Mouse (Mus musculus) brown adipose tissue, adult 24 weeks (tissue): ENCODE results near the gene Cenpn. TPM values are rescaled to one million over a fixed set of nuclear protein-coding genes. Genes with fewer than 3 reads are reported as not detected.

Source experiments
- H3K27ac ChIP-seq: fragments of 200-500 bp; replicated peaks from 2 replicates; pipeline ENCODE4 v1.5.1; 2012; ENCODE audit warnings: low read depth, mild to moderate bottlenecking, low read length
- H3K4me1 ChIP-seq: fragments of 200-500 bp; 2 replicates; pipeline ENCODE4 v1.6.1; 2012; ENCODE audit warnings: low read length, mixed read lengths; ENCODE audit not compliant: control insufficient read depth, insufficient read depth, insufficient read length
- H3K4me3 ChIP-seq: fragments of 200-500 bp; 2 replicates; pipeline ENCODE4 v1.5.1; 2012; ENCODE audit warnings: low read depth, mild to moderate bottlenecking, low read length, moderate library complexity; ENCODE audit not compliant: insufficient read depth
- polyA plus RNA-seq: library from polyadenylated mRNA; stranded (reverse); fragments of >200 nt; gene quantifications from 2 replicates; pipeline ENCODE4 v1.2.4, GENCODE M21; 2012; ENCODE audit not compliant: missing spikeins, insufficient read depth, insufficient read length

Gene Cenpn
- 1.5 and 2.1 TPM in 2 replicates for polyA plus RNA-seq

DNA sequence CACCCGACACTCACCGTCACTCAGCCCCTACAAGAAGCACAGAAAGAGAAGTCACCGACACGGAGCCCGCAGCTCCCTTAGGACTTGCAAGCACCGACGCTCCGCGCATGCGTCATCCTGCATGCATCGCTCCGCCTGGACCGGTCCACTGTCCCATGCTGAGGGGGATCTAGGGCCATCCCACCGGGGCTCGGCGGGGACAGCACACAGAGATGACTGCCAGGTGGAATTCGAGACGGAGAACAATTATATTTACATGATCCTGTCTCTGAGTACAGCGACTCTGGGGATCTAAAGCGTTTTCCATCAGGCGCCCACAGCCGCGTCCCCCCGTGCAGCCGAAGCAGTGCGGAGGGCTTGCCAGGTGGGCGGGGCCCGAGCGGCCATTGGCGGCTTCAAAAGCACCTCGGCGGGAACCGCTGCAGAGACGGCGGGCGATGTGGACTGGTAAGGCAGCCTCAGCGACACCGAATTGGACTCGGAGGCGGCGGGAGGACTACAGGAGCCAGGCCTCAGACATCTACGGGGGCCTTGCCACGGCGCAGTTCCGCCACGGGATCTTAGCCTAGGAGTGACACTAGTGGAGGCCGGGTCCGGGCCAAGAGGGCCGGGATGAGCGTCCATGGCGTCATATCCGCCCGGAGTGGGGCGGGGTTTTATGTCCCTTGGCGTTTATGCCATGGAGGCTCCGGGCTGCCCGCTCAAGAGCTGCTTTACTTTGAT is at the start of gene Cenpn, which contains the start of gene Cmc2:
Gene Cenpn (plus strand): TSS at position 394 of the 723 bp plus-strand sequence.
Gene Cmc2 (minus strand): TSS at position 119 of the 723 bp plus-strand sequence.
- no peaks in the 10 kb centered on the region for H3K4me1 ChIP-seq
- peak within 1 kb of the TSS; percentile 74 for H3K4me3 ChIP-seq
- peak within 1 kb of the TSS; percentile 94 for H3K27ac ChIP-seq

DNA sequence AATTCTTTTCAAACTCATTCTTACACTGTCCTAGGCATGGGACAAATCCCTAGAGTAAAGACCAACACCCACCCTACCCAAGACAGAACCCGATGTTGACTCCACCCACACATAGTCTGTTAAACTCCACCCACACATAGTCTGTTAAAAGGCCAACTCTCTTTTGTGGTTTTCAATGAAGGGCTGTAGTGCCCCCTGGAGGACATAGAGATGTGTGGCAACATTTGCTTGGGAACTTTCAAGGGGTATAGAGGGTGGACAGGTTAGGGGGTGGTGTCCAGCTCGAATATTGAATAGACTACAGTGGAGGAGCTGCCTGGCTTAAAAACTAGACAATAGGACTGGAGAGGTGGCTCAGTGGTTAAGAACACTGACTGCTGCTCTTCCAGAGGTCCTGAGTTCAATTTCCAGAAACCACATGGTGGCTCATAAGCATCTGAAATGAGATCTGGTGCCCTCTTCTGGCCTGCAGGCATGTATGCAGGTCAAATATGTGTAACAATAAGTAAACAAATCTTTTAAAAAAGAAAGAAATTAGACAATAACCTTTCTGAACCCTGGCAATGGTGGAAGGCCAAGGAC is 48.7 kb upstream of the Cenpn start:
- Histone ChIP-seq H3K4me3 (no peak overlapping the region), H3K27ac (no peak overlapping the region), H3K4me1 (no peaks in the 10 kb centered on the region)

DNA sequence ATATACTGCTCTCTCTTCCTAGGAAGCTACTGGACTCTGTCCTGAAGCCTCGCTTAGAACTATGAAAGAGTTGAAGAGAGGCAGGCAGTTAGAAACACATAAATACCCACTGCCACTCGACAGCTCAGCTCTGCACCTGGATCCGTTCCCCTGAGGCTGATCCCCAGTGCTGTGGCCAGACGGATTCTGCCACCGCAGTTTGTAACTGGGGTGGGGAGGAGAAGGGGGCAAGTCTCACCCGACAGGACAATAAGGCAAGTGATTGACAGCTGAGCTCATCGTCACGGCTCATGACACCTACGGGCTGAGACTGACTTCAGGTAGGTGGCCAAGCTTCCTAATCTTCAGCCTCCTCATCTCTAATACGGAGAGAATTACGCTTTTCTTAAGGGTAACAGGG is 47.9 kb upstream of the Cenpn start:
- Histone ChIP-seq H3K4me3 (no peak overlapping the region), H3K4me1 (no peaks in the 10 kb centered on the region), H3K27ac (no peak overlapping the region)

DNA sequence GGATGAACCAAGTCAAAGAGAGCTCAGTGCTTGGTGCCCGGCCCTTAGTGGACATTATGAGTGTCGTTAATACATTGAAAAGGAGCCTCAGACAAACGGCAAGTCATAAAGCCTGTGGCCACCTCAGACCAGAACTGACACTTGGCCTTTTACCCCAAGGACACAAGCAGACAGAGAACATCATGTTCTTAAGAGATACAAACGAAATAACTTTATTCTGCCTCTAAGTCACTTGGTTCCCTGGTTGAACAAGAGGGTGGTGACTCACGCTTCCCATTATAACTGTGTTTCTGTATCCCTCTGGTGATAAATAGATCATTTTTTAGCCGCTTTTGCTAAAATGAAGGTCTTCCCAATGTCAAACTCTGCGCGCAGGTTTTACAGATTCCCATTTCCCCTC is 47.5 kb upstream of the Cenpn start:
- H3K4me1 ChIP-seq = no peaks in the 10 kb centered on the region
- H3K4me3 ChIP-seq = no peak overlapping the region
- no peak overlapping the region for H3K27ac ChIP-seq

DNA sequence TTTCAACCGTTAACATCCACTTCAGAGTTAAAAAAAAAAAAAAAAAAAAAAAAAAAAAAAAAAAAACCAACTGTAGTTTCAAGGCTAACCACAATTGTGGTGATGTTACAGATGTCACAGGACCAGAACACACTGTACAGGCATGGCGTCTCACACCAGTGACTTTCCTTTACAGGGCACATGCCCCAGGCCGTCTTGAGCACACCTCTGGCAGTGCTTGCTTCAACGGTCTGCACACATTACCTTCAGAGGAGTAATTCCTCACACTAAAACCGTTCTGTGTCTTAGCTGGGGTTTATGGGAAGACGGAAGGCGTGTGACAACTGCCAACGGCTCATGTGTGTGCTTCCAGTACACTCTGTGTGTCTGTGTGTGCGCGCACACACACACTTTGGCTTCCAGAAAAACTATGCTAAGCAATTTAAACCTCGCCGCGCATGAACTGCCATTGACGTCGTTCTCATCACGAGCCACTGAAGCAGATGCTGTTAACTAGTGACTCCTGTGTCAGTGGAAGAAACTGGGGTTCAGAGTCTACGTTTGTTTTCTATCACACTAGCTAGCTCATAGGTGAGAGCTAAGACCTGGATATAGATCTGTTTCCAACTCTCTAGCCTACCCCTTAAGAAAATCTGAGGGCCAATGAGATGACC is 45.6 kb upstream of the Cenpn start:
- H3K4me1 ChIP-seq = no peaks in the 10 kb centered on the region
- no peak overlapping the region for H3K4me3 ChIP-seq
- no peak overlapping the region for H3K27ac ChIP-seq

DNA sequence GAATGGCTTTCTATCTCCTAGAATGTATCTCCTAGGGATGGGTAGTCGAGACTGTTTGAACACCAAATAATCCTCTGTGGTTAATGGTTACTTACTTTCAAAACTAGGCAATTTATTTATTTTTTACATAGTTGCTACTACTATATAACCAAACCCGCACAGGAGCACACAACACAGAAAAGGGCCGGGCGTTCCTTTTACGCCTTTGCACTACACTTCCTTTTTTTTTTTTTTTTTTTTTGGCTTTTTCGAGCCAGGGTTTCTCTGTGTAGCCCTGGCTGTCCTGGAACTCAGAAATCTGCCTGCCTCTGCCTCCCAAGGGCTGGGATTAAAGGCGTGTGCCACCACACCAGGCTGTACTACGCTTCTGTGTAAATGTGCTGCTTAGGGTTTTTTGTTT is 40.1 kb upstream of the Cenpn start:
- no peak overlapping the region for H3K27ac ChIP-seq
- H3K4me3 ChIP-seq = no peak overlapping the region
- H3K4me1 ChIP-seq = no peaks in the 10 kb centered on the region

DNA sequence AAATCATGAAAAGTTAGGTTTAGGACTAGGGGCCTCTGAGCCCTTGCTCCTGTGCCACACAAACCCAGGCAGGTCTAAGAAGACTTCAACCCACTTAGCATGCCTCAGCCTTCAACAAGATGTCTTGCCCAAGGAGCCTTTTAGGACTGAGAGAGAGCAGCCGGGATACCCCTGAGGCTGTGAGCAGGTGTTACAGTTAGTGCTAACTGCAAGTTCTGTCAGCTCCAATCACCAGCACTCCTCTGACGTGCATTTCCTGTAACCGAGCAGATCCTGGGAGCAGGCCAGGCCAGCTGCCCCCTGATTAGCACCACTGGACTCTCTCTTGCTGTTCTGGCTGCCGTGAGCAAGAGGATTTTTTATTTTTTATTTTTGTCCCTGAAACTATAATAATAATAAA is 33.7 kb upstream of the Cenpn start:
- Histone ChIP-seq H3K27ac (no peak overlapping the region), H3K4me3 (no peak overlapping the region), H3K4me1 (no peaks in the 10 kb centered on the region)

DNA sequence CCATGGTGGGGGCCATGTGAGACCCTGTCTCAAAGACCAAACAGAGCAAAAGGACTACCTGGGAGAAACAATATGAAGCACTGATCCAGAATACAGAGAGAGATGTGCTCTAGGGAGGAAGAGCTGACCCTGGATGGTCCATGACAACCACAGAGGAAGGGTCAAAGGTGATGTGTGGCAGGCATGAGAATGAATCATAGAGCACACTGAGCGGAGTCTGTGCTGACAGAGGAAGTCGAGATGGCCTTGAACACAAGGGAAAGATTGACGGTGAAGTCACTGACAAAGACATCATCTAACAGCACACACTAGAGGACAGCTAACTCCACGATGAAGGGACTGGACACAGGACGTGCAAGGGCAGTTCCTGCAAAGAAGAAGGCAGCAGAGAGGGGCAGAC is 30.1 kb upstream of the Cenpn start:
- H3K27ac ChIP-seq = no peak overlapping the region
- no peak overlapping the region for H3K4me3 ChIP-seq
- no peaks in the 10 kb centered on the region for H3K4me1 ChIP-seq

DNA sequence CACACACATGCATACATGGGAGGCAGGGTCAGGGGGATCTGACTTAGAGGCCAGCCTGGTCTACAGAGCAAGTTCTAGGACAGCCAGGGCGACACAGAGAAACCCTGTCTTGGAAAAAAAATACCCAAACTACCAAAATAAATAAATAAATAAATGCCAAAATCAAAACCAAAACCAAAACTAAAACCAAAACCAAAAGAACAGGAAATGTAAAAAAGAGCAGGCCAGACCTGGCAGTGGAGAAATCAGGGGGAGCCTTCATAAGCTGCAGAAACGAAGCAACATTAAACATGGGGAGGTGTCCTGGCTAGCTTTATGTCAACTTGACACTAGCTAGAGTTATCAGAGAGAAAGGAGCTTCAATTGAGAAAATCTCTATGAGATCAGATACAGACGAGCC is 29.4 kb upstream of the Cenpn start:
- Histone ChIP-seq H3K4me1 (no peaks in the 10 kb centered on the region), H3K4me3 (no peak overlapping the region), H3K27ac (no peak overlapping the region)

DNA sequence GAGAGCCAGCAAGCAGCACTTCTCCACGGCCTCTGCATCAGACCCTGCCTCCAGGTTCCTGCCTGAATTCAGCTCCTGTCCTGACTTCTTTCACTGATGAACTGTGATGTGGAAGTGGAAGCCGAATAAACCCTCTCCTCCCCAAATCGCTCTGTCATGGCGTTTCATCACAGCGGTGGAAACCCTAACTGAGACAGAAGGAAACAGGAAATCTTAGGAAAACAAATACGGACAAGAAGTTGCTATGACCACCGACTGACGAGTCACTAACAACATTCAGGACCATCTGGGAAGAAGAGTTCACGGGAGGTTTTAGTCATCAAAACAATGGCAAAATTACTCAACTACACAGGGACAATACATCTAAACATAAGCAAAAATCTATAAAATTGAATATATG is 28.9 kb upstream of the Cenpn start:
- Histone ChIP-seq H3K4me3 (peak overlapping the region; percentile 14; the same call in 1 of the 2 replicates), H3K4me1 (no peaks in the 10 kb centered on the region), H3K27ac (no peak overlapping the region)

DNA sequence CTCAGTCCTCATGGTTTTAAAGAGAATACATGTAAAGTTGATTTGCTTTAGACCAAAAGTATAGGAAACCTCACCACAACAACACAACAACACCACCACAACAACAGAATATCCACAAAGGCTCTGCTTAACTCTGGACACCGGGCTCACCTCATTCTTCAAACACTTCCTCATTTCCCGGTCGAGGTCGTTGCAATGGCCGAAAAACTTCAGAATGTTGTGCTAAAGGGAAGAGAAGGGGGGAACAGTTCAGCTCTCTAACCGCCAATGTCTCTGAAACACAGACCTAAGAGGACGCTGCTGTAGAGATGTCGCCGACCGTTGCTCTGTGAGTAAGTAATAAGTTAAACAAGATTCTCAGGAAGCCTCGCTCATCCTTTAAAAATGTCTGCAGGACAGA is 27.6 kb upstream of the Cenpn start:
- no peak overlapping the region for H3K27ac ChIP-seq
- no peak overlapping the region for H3K4me3 ChIP-seq
- no peaks in the 10 kb centered on the region for H3K4me1 ChIP-seq

DNA sequence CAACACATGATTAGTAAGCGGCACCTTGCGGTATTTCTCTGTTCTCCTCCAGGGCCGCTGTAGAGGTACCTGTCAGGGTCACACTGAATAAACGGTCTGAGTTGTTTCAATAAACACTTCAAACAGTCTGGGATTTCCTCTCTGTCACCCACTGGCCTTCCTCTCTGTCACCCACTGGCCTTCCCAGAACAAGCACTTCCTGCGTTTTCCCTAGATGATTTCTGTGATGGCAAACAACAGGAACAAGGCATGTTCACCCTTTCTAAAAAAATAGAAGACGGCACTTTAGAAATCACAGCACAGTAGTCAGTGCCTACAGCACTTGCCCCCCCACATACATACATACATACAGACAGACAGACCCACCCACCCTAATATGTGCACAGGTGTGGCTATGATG is 26.0 kb upstream of the Cenpn start:
- H3K27ac ChIP-seq = no peak overlapping the region
- no peak overlapping the region for H3K4me3 ChIP-seq
- no peaks in the 10 kb centered on the region for H3K4me1 ChIP-seq

DNA sequence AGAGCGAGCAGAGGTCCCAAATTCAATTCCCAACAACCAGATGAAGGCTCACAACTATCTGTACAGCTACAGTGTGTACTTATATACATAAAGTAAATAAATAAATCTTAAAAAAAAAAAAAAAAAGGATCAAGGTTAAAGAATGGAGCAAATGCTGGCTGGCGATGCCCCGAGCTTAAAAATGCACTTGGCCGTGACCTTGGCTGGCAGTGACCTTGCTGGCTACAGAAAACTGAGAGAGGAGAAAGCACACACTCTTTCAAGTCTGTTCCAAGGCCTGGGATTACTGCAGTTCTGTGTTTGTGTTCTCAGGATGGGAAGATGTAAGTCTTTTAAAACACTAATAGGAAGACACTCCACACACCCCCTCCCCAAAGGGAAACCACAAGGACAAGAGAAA is 16.8 kb upstream of the Cenpn start:
- Histone ChIP-seq H3K4me1 (no peaks in the 10 kb centered on the region), H3K27ac (no peak overlapping the region)

DNA sequence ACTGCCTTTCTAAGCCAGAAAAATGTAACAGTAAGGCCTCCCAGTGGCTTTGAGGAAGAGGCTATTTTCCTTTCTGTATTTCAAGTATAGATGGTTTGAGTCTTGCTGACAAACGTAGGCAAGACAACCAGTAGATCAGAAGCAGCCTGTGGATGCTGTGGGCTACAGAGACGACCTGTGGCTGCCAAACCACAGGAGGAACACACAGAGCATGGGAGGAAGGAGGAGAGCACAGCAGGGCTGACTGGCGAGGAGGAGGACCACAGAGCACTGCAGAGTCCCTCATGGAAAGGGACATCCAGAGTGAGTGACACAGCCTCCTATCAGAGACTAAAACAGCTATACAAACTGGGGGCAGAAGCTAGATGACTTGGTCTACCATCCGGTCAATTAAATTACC is 16.3 kb upstream of the Cenpn start:
- H3K4me1 ChIP-seq = no peaks in the 10 kb centered on the region
- H3K27ac ChIP-seq = no peak overlapping the region
- H3K4me3 ChIP-seq = no peak overlapping the region

More for the DNA sequence above, 16.8 kb upstream of the Cenpn start:
- no peak overlapping the region for H3K4me3 ChIP-seq

DNA sequence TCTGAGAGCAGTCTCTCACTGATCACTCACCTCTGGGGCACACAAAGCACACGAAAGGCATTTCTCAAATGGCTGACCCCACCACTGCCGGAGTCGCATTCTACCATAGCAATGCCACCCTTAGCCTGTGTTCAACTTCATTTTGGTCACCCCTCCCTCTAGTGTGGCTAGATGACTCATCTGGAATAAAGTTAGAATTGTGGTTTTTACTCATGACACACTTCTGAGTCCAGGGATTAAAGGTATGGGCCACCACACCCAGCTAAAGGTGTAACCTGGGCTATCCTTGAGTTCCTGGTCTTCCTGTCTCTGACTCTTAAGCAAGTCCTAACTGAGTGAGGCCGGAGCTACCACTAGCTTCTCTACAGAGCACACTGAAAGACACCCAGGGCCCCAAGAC is 15.7 kb upstream of the Cenpn start:
- Histone ChIP-seq H3K4me3 (no peak overlapping the region), H3K27ac (no peak overlapping the region), H3K4me1 (no peaks in the 10 kb centered on the region)

DNA sequence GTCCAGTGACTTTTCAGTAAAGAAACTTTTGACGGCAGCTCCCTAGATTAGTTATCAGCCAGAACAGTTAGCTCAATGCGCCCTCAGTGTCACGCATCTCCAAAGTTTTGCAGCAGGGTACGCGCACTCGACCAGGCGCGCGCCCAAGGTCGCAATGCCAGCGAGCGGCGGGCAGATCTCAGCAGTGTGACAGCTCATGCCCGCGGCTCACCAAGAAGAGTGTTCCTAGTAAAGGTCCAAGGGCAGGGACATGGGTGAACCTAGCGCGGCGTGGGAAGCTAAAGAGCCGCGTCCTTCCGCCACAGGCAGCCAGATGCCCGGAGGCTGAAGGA is 559 bp upstream of the Cenpn start:
- Histone ChIP-seq H3K4me3 (peak overlapping the region; percentile 74), H3K27ac (peak overlapping the region; percentile 77), H3K4me1 (no peaks in the 10 kb centered on the region)
